Mouse (Mus musculus) liver, embryonic 11.5 days (tissue): ENCODE measurements around the gene Dppa3. TPM values are rescaled to one million over a fixed set of nuclear protein-coding genes. Genes with fewer than 3 reads are reported as not detected.

Source experiments
- ATAC-seq: fragments of 200-750 bp; cut with Nextera tagmentation; replicated peaks from 2 replicates; pipeline ENCODE4 v1.8.0; 2017; ENCODE audit warnings: moderate number of reproducible peaks, mild to moderate bottlenecking, moderate TSS enrichment, moderate library complexity; ENCODE audit not compliant: low FRiP score
- DNase-seq: peaks from one replicate; pipeline ENCODE4 v3.0.0-alpha.2; 2017; ENCODE audit warnings: low spot score
- H3K27ac ChIP-seq: fragments of 300-500 bp; sonication (generic); 2 replicates; pipeline ENCODE4 v1.5.1; 2014; ENCODE audit warnings: mild to moderate bottlenecking, low read depth, low read length, control low read depth
- H3K27me3 ChIP-seq: fragments of 300-500 bp; sonication (generic); replicated peaks from 2 replicates; pipeline ENCODE4 v1.6.1; 2014; ENCODE audit warnings: low read length, mixed read lengths; ENCODE audit not compliant: control insufficient read depth, insufficient read depth
- H3K36me3 ChIP-seq: fragments of 300-500 bp; sonication (generic); 2 replicates; pipeline ENCODE4 v1.6.1; 2014; ENCODE audit warnings: mild to moderate bottlenecking, low read length, moderate library complexity, mixed read lengths; ENCODE audit not compliant: control insufficient read depth, insufficient read depth
- H3K4me1 ChIP-seq: fragments of 300-500 bp; sonication (generic); replicated peaks from 2 replicates; pipeline ENCODE4 v1.6.1; 2014; ENCODE audit warnings: low read length, mixed read lengths; ENCODE audit not compliant: control insufficient read depth, insufficient read depth
- H3K4me2 ChIP-seq: fragments of 300-500 bp; sonication (generic); 2 replicates; pipeline ENCODE4 v1.6.1; 2014; ENCODE audit warnings: mild to moderate bottlenecking, control low read depth, moderate library complexity
- H3K4me3 ChIP-seq: fragments of 300-500 bp; sonication (generic); 2 replicates; pipeline ENCODE4 v1.5.1; 2014; ENCODE audit warnings: low read depth, low read length, control low read depth
- H3K9ac ChIP-seq: fragments of 300-500 bp; sonication (generic); 2 replicates; pipeline ENCODE4 v1.6.1; 2014; ENCODE audit warnings: low read depth, low read length, control low read depth
- H3K9me3 ChIP-seq: fragments of 300-500 bp; sonication (generic); 2 replicates; pipeline ENCODE4 v1.6.1; 2016; ENCODE audit warnings: low read length, inconsistent platforms, mixed read lengths; ENCODE audit not compliant: control insufficient read depth
- WGBS: fragments of 180-500 bp; shearing (Covaris S2); extraction: QIAGEN DNeasy Blood & Tissue Kit; methylation state at CpG from one replicate; pipeline ENCODE4 v1.1.7; 2014; 5-methylcytosine and 5-hydroxymethylcytosine counted together
- polyA plus RNA-seq: library from polyadenylated mRNA; unstranded; fragments of >200 nt; fragmentation: Nextera tagmentation; extraction: Ambion mirVana; gene quantifications from 2 replicates; pipeline ENCODE4 v1.2.1, GENCODE M21; 2014

The Dppa3 gene
- polyA plus RNA-seq, result not detected in 2 replicates

- Histone ChIP-seq H3K9me3 (no peaks in the 10 kb centered on the region), H3K4me1 (no peaks in the 10 kb centered on the region), H3K4me2 (peak within 1 kb of the TSS; percentile 49), H3K27me3 (peaks cover 5% of the 10 kb centered on the region; the same call in 1 of the 2 replicates), H3K27ac (no peak within 1 kb of the TSS), H3K9ac (no peak within 1 kb of the TSS), H3K36me3 (no peaks in the 10 kb centered on the region), H3K4me3 (peak within 1 kb of the TSS; percentile 28; the same call in 1 of the 2 replicates)
- no peak for ATAC-seq
- DNase-seq, result no peak
- WGBS, result 71% methylated on average over 8 of the region's 8 CpGs
Observed at GRCm38 (mm10) chr6:122626110-122626509, at the start of gene Dppa3. Dppa3 (plus strand) TSS chr6:122626410.

GRCm38 (mm10) chr6:122577030-122577429 lies 49.2 kb upstream of the Dppa3 start:
- Histone ChIP-seq H3K27me3 (no peaks in the 10 kb centered on the region), H3K4me3 (no peak overlapping the region), H3K9me3 (no peaks in the 10 kb centered on the region), H3K36me3 (no peaks in the 10 kb centered on the region), H3K4me2 (no peak overlapping the region), H3K27ac (no peak overlapping the region), H3K4me1 (no peaks in the 10 kb centered on the region), H3K9ac (no peak overlapping the region)
- DNase-seq, result no peak
- 87% methylated on average over 3 of the region's 3 CpGs for WGBS
- no peak for ATAC-seq

GRCm38 (mm10) chr6:122579086-122579485 lies 47.1 kb upstream of the Dppa3 start:
- H3K9ac ChIP-seq, result no peak overlapping the region
- no peak for ATAC-seq

GRCm38 (mm10) chr6:122591027-122591758 lies 35.0 kb upstream of the Dppa3 start:
- H3K4me3 ChIP-seq, result no peak overlapping the region
- 78% methylated on average over 13 of the region's 13 CpGs for WGBS
- no peaks in the 10 kb centered on the region for H3K9me3 ChIP-seq
- no peak for ATAC-seq
- no peaks in the 10 kb centered on the region for H3K36me3 ChIP-seq
- H3K4me1 ChIP-seq, result no peaks in the 10 kb centered on the region
- no peak overlapping the region for H3K9ac ChIP-seq
- H3K4me2 ChIP-seq, result no peak overlapping the region
- no peak overlapping the region for H3K27ac ChIP-seq
- H3K27me3 ChIP-seq, result no peaks in the 10 kb centered on the region
- DNase-seq, result no peak

More at GRCm38 (mm10) chr6:122579086-122579485, 47.1 kb upstream of the Dppa3 start:
- Histone ChIP-seq H3K36me3 (no peaks in the 10 kb centered on the region), H3K27ac (no peak overlapping the region), H3K4me3 (no peak overlapping the region), H3K9me3 (no peaks in the 10 kb centered on the region), H3K4me1 (no peaks in the 10 kb centered on the region), H3K27me3 (no peaks in the 10 kb centered on the region), H3K4me2 (no peak overlapping the region)
- no peak for DNase-seq
- WGBS, result 73% methylated on average over 1 of the region's 1 CpGs

- no peaks in the 10 kb centered on the region for H3K27me3 ChIP-seq
- no peak overlapping the region for H3K4me3 ChIP-seq
- H3K9me3 ChIP-seq, result no peaks in the 10 kb centered on the region
- no peak for ATAC-seq
- no peak overlapping the region for H3K9ac ChIP-seq
- no peaks in the 10 kb centered on the region for H3K4me1 ChIP-seq
- H3K36me3 ChIP-seq, result no peaks in the 10 kb centered on the region
- no peak overlapping the region for H3K4me2 ChIP-seq
- H3K27ac ChIP-seq, result no peak overlapping the region
- no peak for DNase-seq
- 82% methylated on average over 2 of the region's 2 CpGs for WGBS
Observed at GRCm38 (mm10) chr6:122592905-122593304, 33.3 kb upstream of the Dppa3 start.

- WGBS, result 37% methylated on average over 7 of the region's 7 CpGs
- H3K4me1 ChIP-seq, result no peaks in the 10 kb centered on the region
- H3K27ac ChIP-seq, result no peak overlapping the region
- DNase-seq (no peak), ATAC-seq (no peak)
- H3K36me3 ChIP-seq, result no peaks in the 10 kb centered on the region
- H3K4me3 ChIP-seq, result no peak overlapping the region
- no peak overlapping the region for H3K4me2 ChIP-seq
- H3K9ac ChIP-seq, result no peak overlapping the region
- H3K9me3 ChIP-seq, result no peaks in the 10 kb centered on the region
- H3K27me3 ChIP-seq, result no peaks in the 10 kb centered on the region
Observed at GRCm38 (mm10) chr6:122595637-122596036, 30.6 kb upstream of the Dppa3 start.

GRCm38 (mm10) chr6:122596608-122597007 lies 29.6 kb upstream of the Dppa3 start:
- Histone ChIP-seq H3K4me3 (no peak overlapping the region), H3K9me3 (no peaks in the 10 kb centered on the region), H3K27ac (no peak overlapping the region), H3K4me2 (no peak overlapping the region), H3K36me3 (no peaks in the 10 kb centered on the region), H3K27me3 (no peaks in the 10 kb centered on the region), H3K9ac (no peak overlapping the region), H3K4me1 (no peaks in the 10 kb centered on the region)
- no peak; the same call in 1 of the 2 replicates for ATAC-seq
- 49% methylated on average over 7 of the region's 7 CpGs for WGBS
- DNase-seq, result no peak

GRCm38 (mm10) chr6:122598014-122598413 lies 28.2 kb upstream of the Dppa3 start:
- DNase-seq (no peak), ATAC-seq (no peak)
- Histone ChIP-seq H3K4me1 (no peaks in the 10 kb centered on the region), H3K27me3 (no peaks in the 10 kb centered on the region), H3K36me3 (no peaks in the 10 kb centered on the region), H3K4me3 (no peak overlapping the region), H3K9ac (no peak overlapping the region), H3K27ac (no peak overlapping the region), H3K9me3 (no peaks in the 10 kb centered on the region), H3K4me2 (no peak overlapping the region)
- 89% methylated on average over 4 of the region's 4 CpGs for WGBS

- Histone ChIP-seq H3K4me1 (no peaks in the 10 kb centered on the region), H3K4me3 (no peak overlapping the region), H3K36me3 (no peaks in the 10 kb centered on the region), H3K4me2 (no peak overlapping the region), H3K27me3 (no peaks in the 10 kb centered on the region), H3K27ac (no peak overlapping the region), H3K9ac (no peak overlapping the region), H3K9me3 (no peaks in the 10 kb centered on the region)
- 91% methylated on average over 6 of the region's 6 CpGs for WGBS
- ATAC-seq (no peak), DNase-seq (no peak)
Observed at GRCm38 (mm10) chr6:122598436-122598835, 27.8 kb upstream of the Dppa3 start.
